Comparison of ENCODE assay signal across 8 mouse cellular contexts in the genomic region with DNA sequence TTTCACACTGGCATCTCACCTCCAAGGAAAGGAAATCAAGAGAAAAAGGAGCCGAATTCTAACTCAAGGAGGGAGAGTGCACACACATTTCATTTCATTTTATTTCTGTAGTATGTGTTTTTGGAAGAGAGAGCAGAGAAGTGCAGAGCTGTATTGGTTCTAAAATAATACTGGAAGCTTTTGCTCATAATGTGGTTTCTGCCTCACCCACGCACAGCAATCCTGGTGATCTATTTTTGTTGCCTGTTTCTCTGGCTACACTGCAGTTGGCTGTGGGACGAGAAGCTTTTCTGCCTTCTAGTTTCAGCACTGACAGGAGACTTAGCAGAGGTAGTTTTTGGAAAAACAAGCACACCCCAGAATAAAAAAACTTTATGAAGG.
DNase-seq lines count a peak whose midpoint lies in the region; ATAC-seq lines count a peak whose summit lies in the region.

No protein-coding gene starts in this region.

- no peak for ATAC-seq in inflammation-experienced regulatory T-cells, adult 6 months

- peak; percentile 10 for DNase-seq in embryo, embryonic 11 days
- DNase-seq in embryo, embryonic 10.5 days (ENCODE audit: low spot score): no peak
- DNase-seq in cerebellum, adult 11 months: peak; percentile 14
- peak; percentile 46 to 54 for DNase-seq in frontal cortex, postnatal 14 days (ENCODE audit: low spot score in 2 of 2)
- DNase-seq in layer of hippocampus, adult 9-11 months: peak; percentile 91
- DNase-seq in right cerebral cortex, postnatal 10 days (ENCODE audit: low spot score in 2 of 2): peak; percentile 82 to 92
- no peak for DNase-seq in spleen, adult 18-20 months

Comparison
In these comparisons a context has a peak if more than half of its experiments do, and no peak if none do; other contexts are left out.
1. DNase-seq: peak in embryo, embryonic 11 days (single experiment), cerebellum, adult 11 months (single experiment), frontal cortex, postnatal 14 days (2 of 2), layer of hippocampus, adult 9-11 months (single experiment) and right cerebral cortex, postnatal 10 days (2 of 2); none in embryo, embryonic 10.5 days (single experiment) and spleen, adult 18-20 months (0 of 2).